Mouse (Mus musculus) embryonic facial prominence, embryonic 14.5 days (tissue): ENCODE results near the gene Plin4. TPM values are rescaled to one million over a fixed set of nuclear protein-coding genes. Genes with fewer than 3 reads are reported as not detected.
A peak's percentile ranks its signal among the peaks of the same experiment; 100 is the strongest.

Experiments
- ATAC-seq: fragments of 200-750 bp; cut with Nextera tagmentation; 2 replicates; pipeline ENCODE4 v1.8.0; 2017; ENCODE audit warnings: low read depth, moderate number of reproducible peaks, moderate TSS enrichment
- DNase-seq: peaks from one replicate; pipeline ENCODE4 v3.0.0-alpha.2; 2015; ENCODE audit warnings: low spot score
- H3K27ac ChIP-seq: fragments of 300-500 bp; sonication (generic); replicated peaks from 2 replicates; pipeline ENCODE4 v1.5.1; 2014; ENCODE audit warnings: low read depth, mild to moderate bottlenecking, low read length, moderate library complexity
- H3K27me3 ChIP-seq: fragments of 300-500 bp; sonication (generic); replicated peaks from 2 replicates; pipeline ENCODE4 v1.6.1; 2014; ENCODE audit warnings: low read length; ENCODE audit not compliant: control insufficient read depth, insufficient read depth
- H3K36me3 ChIP-seq: fragments of 300-500 bp; sonication (generic); 2 replicates; pipeline ENCODE4 v1.6.1; 2014; ENCODE audit warnings: low read length, mixed read lengths; ENCODE audit not compliant: control insufficient read depth, insufficient read depth
- H3K4me1 ChIP-seq: fragments of 300-500 bp; sonication (generic); 2 replicates; pipeline ENCODE4 v1.6.1; 2014; ENCODE audit warnings: antibody characterized with exemption, low read length; ENCODE audit not compliant: control insufficient read depth, insufficient read depth
- H3K4me2 ChIP-seq: fragments of 300-500 bp; sonication (generic); 2 replicates; pipeline ENCODE4 v1.6.1; 2014; ENCODE audit warnings: low read depth, mild to moderate bottlenecking, low read length, moderate library complexity, mixed read lengths
- H3K4me3 ChIP-seq: fragments of 300-500 bp; sonication (generic); 2 replicates; pipeline ENCODE4 v1.5.1; 2014; ENCODE audit warnings: low read depth, mild to moderate bottlenecking, low read length
- H3K9ac ChIP-seq: fragments of 300-500 bp; sonication (generic); 2 replicates; pipeline ENCODE4 v1.6.1; 2014; ENCODE audit warnings: low read depth, mild to moderate bottlenecking, low read length, moderate library complexity, mixed read lengths
- H3K9me3 ChIP-seq: fragments of 300-500 bp; sonication (generic); 2 replicates; pipeline ENCODE4 v1.6.1; 2016; ENCODE audit warnings: low read length; ENCODE audit not compliant: control insufficient read depth
- WGBS: fragments of 180-500 bp; shearing (Covaris S2); extraction: QIAGEN DNeasy Blood & Tissue Kit; methylation state at CpG from one replicate; pipeline ENCODE4 v1.1.7; 2014; 5-methylcytosine and 5-hydroxymethylcytosine counted together
- polyA plus RNA-seq: library from polyadenylated mRNA; unstranded; fragments of >200 nt; fragmentation: Nextera tagmentation; extraction: Ambion mirVana; gene quantifications from 2 replicates; pipeline ENCODE4 v1.2.1, GENCODE M21; 2014

The Plin4 gene
- polyA plus RNA-seq, 1 experiment from 2014 or later: 0.33 TPM

GRCm38 (mm10) chr17:56102927-56103326 is 6.7 kb downstream of the Plin4 start:
- ATAC-seq (no peak), DNase-seq (no peak)
- Histone ChIP-seq H3K27me3 (no peaks in the 10 kb centered on the region), H3K4me2 (no peak overlapping the region), H3K4me1 (no peaks in the 10 kb centered on the region), H3K9me3 (no peaks in the 10 kb centered on the region), H3K4me3 (no peak overlapping the region), H3K9ac (no peak overlapping the region), H3K36me3 (peaks cover 59% of the 10 kb centered on the region), H3K27ac (no peak overlapping the region)
- 90% methylated on average over 9 of the region's 9 CpGs for WGBS

DNA sequence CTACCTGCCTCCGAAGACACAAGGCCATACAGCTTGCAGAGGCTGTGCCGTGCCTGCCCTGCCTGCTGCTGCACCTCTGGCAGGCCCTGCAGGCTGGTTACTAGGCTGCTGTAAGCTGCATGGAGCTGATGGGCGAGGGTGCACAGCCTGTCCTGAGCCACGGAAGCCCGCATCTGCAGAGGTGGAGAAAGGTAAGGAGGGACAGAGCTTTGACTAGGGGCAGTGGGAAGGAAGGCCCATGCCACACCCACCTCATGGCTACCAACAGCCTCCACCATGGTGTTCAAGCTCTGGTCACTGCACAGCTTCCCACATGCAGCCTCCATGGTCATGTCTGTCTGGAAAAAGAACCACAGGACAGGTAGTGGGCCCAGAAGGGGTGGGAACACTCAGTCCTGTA is 7.4 kb downstream of the Plin4 start:
- H3K4me2 ChIP-seq: no peak overlapping the region
- H3K27ac ChIP-seq: no peak overlapping the region
- H3K36me3 ChIP-seq: peaks cover 67% of the 10 kb centered on the region
- no peaks in the 10 kb centered on the region for H3K9me3 ChIP-seq
- H3K4me3 ChIP-seq: no peak overlapping the region
- H3K9ac ChIP-seq: no peak overlapping the region
- no peaks in the 10 kb centered on the region for H3K27me3 ChIP-seq
- no peak for DNase-seq
- no peak for ATAC-seq
- no peaks in the 10 kb centered on the region for H3K4me1 ChIP-seq
- 100% methylated on average over 5 of the region's 5 CpGs for WGBS

DNA sequence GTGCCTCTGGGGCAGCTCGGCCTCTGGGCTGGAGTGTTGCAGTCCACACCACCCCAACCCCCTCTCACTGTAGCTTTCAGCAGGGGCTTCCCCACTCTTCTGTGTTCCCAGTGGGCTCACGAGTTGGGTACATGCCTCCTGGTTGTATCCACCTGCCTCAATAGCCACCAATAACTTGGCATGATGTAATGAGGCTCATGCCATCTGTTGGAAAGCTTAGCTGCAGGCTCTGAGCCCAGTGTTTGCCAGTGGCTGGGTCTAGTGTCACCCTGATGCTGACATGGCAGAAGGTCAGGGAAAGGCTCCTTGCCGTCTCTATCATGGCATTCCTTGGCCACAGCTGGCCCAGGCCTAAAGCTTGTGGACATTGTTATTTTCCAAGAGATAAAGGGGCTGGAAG is 8.8 kb downstream of the Plin4 start:
- no peak overlapping the region for H3K4me3 ChIP-seq
- WGBS: 96% methylated on average over 2 of the region's 3 CpGs
- no peak overlapping the region for H3K9ac ChIP-seq
- no peaks in the 10 kb centered on the region for H3K4me1 ChIP-seq
- ATAC-seq (no peak), DNase-seq (no peak)
- H3K9me3 ChIP-seq: no peaks in the 10 kb centered on the region
- no peaks in the 10 kb centered on the region for H3K27me3 ChIP-seq
- no peak overlapping the region for H3K27ac ChIP-seq
- peaks cover 81% of the 10 kb centered on the region for H3K36me3 ChIP-seq
- no peak overlapping the region for H3K4me2 ChIP-seq

- Histone ChIP-seq H3K36me3 (peaks cover 90% of the 10 kb centered on the region), H3K4me2 (no peak overlapping the region), H3K9me3 (no peaks in the 10 kb centered on the region), H3K27ac (no peak overlapping the region), H3K27me3 (no peaks in the 10 kb centered on the region), H3K9ac (no peak overlapping the region), H3K4me1 (no peaks in the 10 kb centered on the region), H3K4me3 (no peak overlapping the region)
- ATAC-seq (no peak), DNase-seq (no peak)
- 91% methylated on average over 15 of the region's 15 CpGs for WGBS
These were observed 10.7 kb downstream of the Plin4 start for GRCm38 (mm10) chr17:56098711-56099572.

GRCm38 (mm10) chr17:56098180-56098579 is 11.4 kb downstream of the Plin4 start:
- DNase-seq: no peak
- 92% methylated on average over 8 of the region's 8 CpGs for WGBS
- no peak for ATAC-seq
- Histone ChIP-seq H3K27ac (no peak overlapping the region), H3K27me3 (no peaks in the 10 kb centered on the region), H3K4me1 (no peaks in the 10 kb centered on the region), H3K4me2 (no peak overlapping the region), H3K9ac (no peak overlapping the region), H3K4me3 (no peak overlapping the region), H3K9me3 (no peaks in the 10 kb centered on the region), H3K36me3 (peaks cover 90% of the 10 kb centered on the region)

- Histone ChIP-seq H3K4me2 (no peak overlapping the region), H3K27me3 (no peaks in the 10 kb centered on the region), H3K4me1 (no peaks in the 10 kb centered on the region), H3K4me3 (no peak overlapping the region), H3K9ac (no peak overlapping the region), H3K27ac (no peak overlapping the region), H3K9me3 (no peaks in the 10 kb centered on the region), H3K36me3 (peaks cover 84% of the 10 kb centered on the region)
- DNase-seq (no peak), ATAC-seq (no peak)
- WGBS: 88% methylated on average over 12 of the region's 12 CpGs
These were observed 12.7 kb downstream of the Plin4 start for GRCm38 (mm10) chr17:56096883-56097282.

GRCm38 (mm10) chr17:56092794-56093193 is 16.8 kb downstream of the Plin4 start:
- peak; percentile 67 for DNase-seq
- peaks cover 75% of the 10 kb centered on the region for H3K36me3 ChIP-seq

GRCm38 (mm10) chr17:56092312-56092711 is 17.3 kb downstream of the Plin4 start:
- H3K9me3 ChIP-seq: no peaks in the 10 kb centered on the region

More at GRCm38 (mm10) chr17:56092794-56093193, 16.8 kb downstream of the Plin4 start:
- no peak overlapping the region for H3K27ac ChIP-seq
- no peaks in the 10 kb centered on the region for H3K4me1 ChIP-seq
- 87% methylated on average over 1 of the region's 1 CpGs for WGBS
- no peak overlapping the region for H3K9ac ChIP-seq
- no peak overlapping the region for H3K4me3 ChIP-seq
- no peaks in the 10 kb centered on the region for H3K27me3 ChIP-seq
- ATAC-seq: peak; percentile 56
- H3K9me3 ChIP-seq: no peaks in the 10 kb centered on the region
- no peak overlapping the region for H3K4me2 ChIP-seq

More at GRCm38 (mm10) chr17:56092312-56092711, 17.3 kb downstream of the Plin4 start:
- DNase-seq (no peak), ATAC-seq (no peak)
- H3K27me3 ChIP-seq: no peaks in the 10 kb centered on the region
- 69% methylated on average over 1 of the region's 1 CpGs for WGBS
- no peak overlapping the region for H3K4me3 ChIP-seq
- H3K36me3 ChIP-seq: peaks cover 75% of the 10 kb centered on the region
- H3K27ac ChIP-seq: no peak overlapping the region
- no peak overlapping the region for H3K9ac ChIP-seq
- no peak overlapping the region for H3K4me2 ChIP-seq
- H3K4me1 ChIP-seq: no peaks in the 10 kb centered on the region
